Mouse (Mus musculus) left cerebral cortex, postnatal 14 days (tissue): ENCODE data around the gene Scn11a. TPM values are rescaled to one million over a fixed set of nuclear protein-coding genes. Genes with fewer than 3 reads are reported as not detected.

Experiments
- DNase-seq, 2 experiments: peaks; one replicate each; pipeline ENCODE4 v3.0.0; 2021 to 2022; ENCODE audit warnings: low spot score in 2 of 2, mixed read lengths in 1 of 2
- intact Hi-C: fragments of 180-260 bp; cut with DNase I; formaldehyde crosslinking; loops from one replicate; pipeline ENCODE4 v1.15.1; 2025
- total RNA-seq, 2 experiments: library from RNA; stranded (reverse); gene quantifications; 2 replicates each; pipeline ENCODE4 v1.2.3; 2021

Scn11a gene
- total RNA-seq, 2 experiments from 2014 or later: 0.13 to 0.40 TPM

GRCm38 (mm10) chr9:119803169-119803827, 22.0 kb downstream of the Scn11a start:
- DNase-seq: no peak
- intact Hi-C loops: no loop called here

GRCm38 (mm10) chr9:119801460-119801859, 23.8 kb downstream of the Scn11a start:
- intact Hi-C loops: no loop called here

GRCm38 (mm10) chr9:119796791-119797190, 28.5 kb downstream of the Scn11a start:
- intact Hi-C loops: loop anchor here (5.0 to 10.0 kb wide), 2 partner anchors 41 to 88 kb away; no protein-coding TSS in a partner anchor
- DNase-seq: peak; percentile 19 to 41

More at GRCm38 (mm10) chr9:119801460-119801859, 23.8 kb downstream of the Scn11a start:
- no peak for DNase-seq

GRCm38 (mm10) chr9:119795254-119795912, 29.9 kb downstream of the Scn11a start:
- no peak for DNase-seq
- intact Hi-C loops: loop anchor here (5.0 to 10.0 kb wide), 2 partner anchors 42 to 89 kb away; no protein-coding TSS in a partner anchor

- intact Hi-C loops: loop anchor here (10.0 kb wide), 1 partner anchor 90 kb away; no protein-coding TSS in a partner anchor
- DNase-seq: no peak
These were observed 30.8 kb downstream of the Scn11a start for GRCm38 (mm10) chr9:119794470-119794869.

- DNase-seq: no peak
- intact Hi-C loops: loop anchor here (10.0 kb wide), 1 partner anchor 92 kb away; no protein-coding TSS in a partner anchor
These were observed 32.8 kb downstream of the Scn11a start for GRCm38 (mm10) chr9:119792505-119792904.

- intact Hi-C loops: no loop called here
- DNase-seq: no peak
These were observed 44.4 kb downstream of the Scn11a start for GRCm38 (mm10) chr9:119780901-119781300.

GRCm38 (mm10) chr9:119776661-119777060, 48.6 kb downstream of the Scn11a start:
- intact Hi-C loops: no loop called here
- DNase-seq: no peak

- DNase-seq: peak; percentile 16 to 27
- intact Hi-C loops: no loop called here
These were observed 56.7 kb downstream of the Scn11a start for GRCm38 (mm10) chr9:119768585-119768984.

- intact Hi-C loops: no loop called here
- DNase-seq: no peak
These were observed 65.0 kb downstream of the Scn11a start for GRCm38 (mm10) chr9:119760226-119760625.

- intact Hi-C loops: no loop called here
- no peak for DNase-seq
These were observed 65.8 kb downstream of the Scn11a start for GRCm38 (mm10) chr9:119759457-119759856.

- DNase-seq: peak; percentile 62
- intact Hi-C loops: loop anchor here (2.0 to 5.0 kb wide), 2 partner anchors 105 to 289 kb away; no protein-coding TSS in a partner anchor
These were observed 73.7 kb downstream of the Scn11a start for GRCm38 (mm10) chr9:119751507-119751906.

GRCm38 (mm10) chr9:119749112-119749511, 76.1 kb downstream of the Scn11a start:
- DNase-seq: no peak
- intact Hi-C loops: no loop called here

GRCm38 (mm10) chr9:119743900-119744299, 81.4 kb downstream of the Scn11a start:
- no peak for DNase-seq
- intact Hi-C loops: no loop called here

GRCm38 (mm10) chr9:119743312-119743711, 81.9 kb downstream of the Scn11a start:
- no peak for DNase-seq
- intact Hi-C loops: no loop called here

GRCm38 (mm10) chr9:119741101-119741786, 84.0 kb downstream of the Scn11a start:
- intact Hi-C loops: no loop called here
- DNase-seq: no peak

- no peak for DNase-seq
- intact Hi-C loops: no loop called here
These were observed 96.7 kb downstream of the Scn11a start for GRCm38 (mm10) chr9:119728412-119729097.

GRCm38 (mm10) chr9:119726990-119727389, 98.3 kb downstream of the Scn11a start:
- intact Hi-C loops: no loop called here
- no peak for DNase-seq

GRCm38 (mm10) chr9:119725293-119725862, 99.9 kb downstream of the Scn11a start:
- peak in 1 of 2 experiments; percentile 26 for DNase-seq
- intact Hi-C loops: no loop called here
